9 mouse cellular contexts compared by ENCODE assay signal in genomic region chr1:51148481-51149137, GRCm38 (mm10).
DNase-seq lines count a peak whose midpoint lies in the region; ATAC-seq and TF ChIP-seq lines count a peak whose summit lies in the region.
"Had no signal": no experiment of that assay in that cellular context is flagged by ENCODE, and none has a peak within 500 bp of the region (broad histone marks: within the 10 kb centered on the region; RNA-seq: fewer than 3 reads in every experiment).

No protein-coding gene starts in this region.

- ATAC-seq in intestine, postnatal 0 days: no peak
- ATAC-seq in intestine, embryonic 15.5 days: no peak
- ATAC-seq in embryonic facial prominence, embryonic 14.5 days (ENCODE audit: low read depth): peak; percentile 60; the same call in 1 of the 2 replicates
- ATAC-seq in midbrain, embryonic 16.5 days: peak; percentile 80

- H3K9ac ChIP-seq in intestine, postnatal 0 days (ENCODE audit: low read depth, low read length): no peak overlapping the region
- no peak overlapping the region for H3K9ac ChIP-seq in intestine, embryonic 15.5 days
- H3K9ac ChIP-seq in embryonic facial prominence, embryonic 14.5 days (ENCODE audit: low read depth, low read length): no peak overlapping the region
- H3K9ac ChIP-seq in midbrain, embryonic 16.5 days (ENCODE audit: low read depth, low read length): no peak overlapping the region
- H3K9ac ChIP-seq: lung, embryonic 15.5 days had no signal

- no peaks in the 10 kb centered on the region for H3K9me3 ChIP-seq in intestine, postnatal 0 days (ENCODE audit: control insufficient read depth)
- no peaks in the 10 kb centered on the region for H3K9me3 ChIP-seq in intestine, embryonic 15.5 days
- no peaks in the 10 kb centered on the region for H3K9me3 ChIP-seq in embryonic facial prominence, embryonic 14.5 days (ENCODE audit: control insufficient read depth, low read length)
- no peaks in the 10 kb centered on the region for H3K9me3 ChIP-seq in midbrain, embryonic 16.5 days (replicated peaks; ENCODE audit: control insufficient read depth, low read length, poor library complexity, severe bottlenecking)
- H3K9me3 ChIP-seq: lung, embryonic 15.5 days had no signal

- no peak overlapping the region for H3K4me3 ChIP-seq in intestine, postnatal 0 days (ENCODE audit: low read depth, low read length)
- no peak overlapping the region for H3K4me3 ChIP-seq in intestine, embryonic 15.5 days (replicated peaks)
- no peak overlapping the region for H3K4me3 ChIP-seq in embryonic facial prominence, embryonic 14.5 days (ENCODE audit: low read depth, low read length)
- no peak overlapping the region for H3K4me3 ChIP-seq in midbrain, embryonic 16.5 days (ENCODE audit: low read depth, low read length)
- H3K4me3 ChIP-seq: lung, embryonic 15.5 days had no signal

- no peaks in the 10 kb centered on the region for H3K36me3 ChIP-seq in intestine, postnatal 0 days (ENCODE audit: control insufficient read depth, insufficient read depth)
- H3K36me3 ChIP-seq in intestine, embryonic 15.5 days: no peaks in the 10 kb centered on the region
- H3K36me3 ChIP-seq in embryonic facial prominence, embryonic 14.5 days (ENCODE audit: control insufficient read depth, insufficient read depth, low read length): no peaks in the 10 kb centered on the region
- no peaks in the 10 kb centered on the region for H3K36me3 ChIP-seq in midbrain, embryonic 16.5 days (ENCODE audit: control insufficient read depth, insufficient read depth, low read length)
- H3K36me3 ChIP-seq: lung, embryonic 15.5 days had no signal

- 46% methylated on average over 9 of the region's 9 CpGs for WGBS in intestine, postnatal 0 days
- WGBS in intestine, embryonic 15.5 days: 37% methylated on average over 9 of the region's 9 CpGs
- 35% methylated on average over 9 of the region's 9 CpGs for WGBS in embryonic facial prominence, embryonic 14.5 days
- 67% methylated on average over 9 of the region's 9 CpGs for WGBS in midbrain, embryonic 16.5 days

- TF ChIP-seq CTCF in intestine, postnatal 0 days (IDR thresholded peaks at IDR 0.05; ENCODE audit: low read depth): peak; percentile 42

- peak; percentile 65 for DNase-seq in embryonic facial prominence, embryonic 14.5 days (ENCODE audit: low spot score)
- DNase-seq in heart, postnatal 4 days: peak; percentile 49
- no peak for DNase-seq in right cerebral cortex, postnatal 25 days
- DNase-seq in thymus, postnatal 0 days (ENCODE audit: low spot score): no peak
- no peak for DNase-seq in frontal cortex, postnatal 14 days (ENCODE audit: low spot score in 2 of 2)

- H3K27ac ChIP-seq in intestine, postnatal 0 days (ENCODE audit: low read depth, low read length): no peak overlapping the region
- no peak overlapping the region for H3K27ac ChIP-seq in intestine, embryonic 15.5 days
- no peak overlapping the region for H3K27ac ChIP-seq in embryonic facial prominence, embryonic 14.5 days (replicated peaks; ENCODE audit: low read depth, low read length)
- peak overlapping the region; percentile 63 for H3K27ac ChIP-seq in midbrain, embryonic 16.5 days (ENCODE audit: low read length)
- H3K27ac ChIP-seq: lung, embryonic 15.5 days had no signal

- no peaks in the 10 kb centered on the region for H3K27me3 ChIP-seq in intestine, postnatal 0 days (replicated peaks; ENCODE audit: control insufficient read depth, insufficient read depth, low read length)
- no peaks in the 10 kb centered on the region for H3K27me3 ChIP-seq in intestine, embryonic 15.5 days (replicated peaks)
- H3K27me3 ChIP-seq in embryonic facial prominence, embryonic 14.5 days (replicated peaks; ENCODE audit: control insufficient read depth, insufficient read depth, low read length): no peaks in the 10 kb centered on the region
- no peaks in the 10 kb centered on the region for H3K27me3 ChIP-seq in midbrain, embryonic 16.5 days (ENCODE audit: control insufficient read depth, insufficient read depth, low read depth, low read length)
- H3K27me3 ChIP-seq: lung, embryonic 15.5 days had no signal

- no peak overlapping the region for H3K4me2 ChIP-seq in intestine, postnatal 0 days (replicated peaks; ENCODE audit: low read depth)
- H3K4me2 ChIP-seq in intestine, embryonic 15.5 days (replicated peaks): no peak overlapping the region
- no peak overlapping the region for H3K4me2 ChIP-seq in embryonic facial prominence, embryonic 14.5 days (ENCODE audit: low read depth, low read length)
- no peak overlapping the region for H3K4me2 ChIP-seq in midbrain, embryonic 16.5 days (ENCODE audit: low read length)
- H3K4me2 ChIP-seq: lung, embryonic 15.5 days had no signal

- H3K4me1 ChIP-seq in intestine, postnatal 0 days (replicated peaks; ENCODE audit: control insufficient read depth, insufficient read depth, low read length): no peaks in the 10 kb centered on the region
- no peaks in the 10 kb centered on the region for H3K4me1 ChIP-seq in intestine, embryonic 15.5 days (replicated peaks)
- 0 out of 2 replicates have a peak, but pooled peaks cover 2% of the 10 kb centered on the region for H3K4me1 ChIP-seq in embryonic facial prominence, embryonic 14.5 days (ENCODE audit: control insufficient read depth, insufficient read depth, low read length)
- H3K4me1 ChIP-seq in midbrain, embryonic 16.5 days (ENCODE audit: control insufficient read depth, insufficient read depth, low read length): peaks cover 6% of the 10 kb centered on the region; the same call in 1 of the 2 replicates

Comparison
In these comparisons a context has a peak if more than half of its experiments do, and no peak if none do; other contexts are left out.
1. ATAC-seq: peak in embryonic facial prominence, embryonic 14.5 days (single experiment) and midbrain, embryonic 16.5 days (single experiment); none in intestine, postnatal 0 days (single experiment) and intestine, embryonic 15.5 days (single experiment).
2. DNase-seq: peak in embryonic facial prominence, embryonic 14.5 days (single experiment) and heart, postnatal 4 days (single experiment); none in right cerebral cortex, postnatal 25 days (single experiment), thymus, postnatal 0 days (single experiment) and frontal cortex, postnatal 14 days (0 of 2).